Mouse (Mus musculus) C2C12 (cell line): ENCODE measurements around the gene Nop14. TPM values are rescaled to one million over a fixed set of nuclear protein-coding genes. Genes with fewer than 3 reads are reported as not detected.
A peak's percentile ranks its signal among the peaks of the same experiment; 100 is the strongest.

Experiments
- H3K27me3 ChIP-seq: one replicate; pipeline ENCODE4 v1.6.1; 2011; ENCODE audit not compliant: control insufficient read depth, insufficient read depth, insufficient read length
- H3K36me3 ChIP-seq: one replicate; pipeline ENCODE4 v1.6.1; 2011; ENCODE audit not compliant: control insufficient read depth, insufficient read depth
- H3K4me3 ChIP-seq: one replicate; pipeline ENCODE4 v1.5.1; 2011; ENCODE audit warnings: mild to moderate bottlenecking, control low read depth; ENCODE audit not compliant: poor library complexity, insufficient read depth, severe bottlenecking
- H3K79me2 ChIP-seq: one replicate; pipeline ENCODE4 v1.6.1; 2011; ENCODE audit not compliant: control insufficient read depth, insufficient read depth
- H3K79me3 ChIP-seq: one replicate; pipeline ENCODE4 v1.6.1; 2011; ENCODE audit warnings: low read depth, control low read depth
- H3ac ChIP-seq: one replicate; pipeline ENCODE3; 2011; ENCODE audit warnings: low read depth; ENCODE audit not compliant: control insufficient read depth, insufficient read length
- CEBPB ChIP-seq: IDR thresholded peaks from one replicate; pipeline ENCODE4 v1.6.1; 2011; ENCODE audit warnings: low read depth, mild to moderate bottlenecking, control low read depth, moderate library complexity
- CTCF ChIP-seq: IDR thresholded peaks from one replicate; pipeline ENCODE4 v1.5.1; 2011; ENCODE audit not compliant: control insufficient read depth, insufficient read depth, insufficient read length
- FOSL1 ChIP-seq: IDR thresholded peaks from one replicate; pipeline ENCODE4 v1.8.0; 2011; ENCODE audit warnings: mild to moderate bottlenecking, low read length; ENCODE audit not compliant: poor library complexity, insufficient read depth, severe bottlenecking
- MAX ChIP-seq: IDR thresholded peaks from one replicate; pipeline ENCODE4 v1.6.1; 2011; ENCODE audit warnings: mild to moderate bottlenecking, control low read depth
- MYOD1 ChIP-seq: IDR thresholded peaks from one replicate; pipeline ENCODE4 v1.6.1; 2011; ENCODE audit warnings: low read depth; ENCODE audit not compliant: control insufficient read depth, insufficient read length
- MYOG ChIP-seq: IDR thresholded peaks from one replicate; pipeline ENCODE4 v1.6.1; 2011; ENCODE audit not compliant: control insufficient read depth, insufficient read length; ENCODE audit errors: extremely low read depth
- USF1 ChIP-seq: IDR thresholded peaks from one replicate; pipeline ENCODE4 v1.6.1; 2011; ENCODE audit warnings: low read depth, mild to moderate bottlenecking, control low read depth, moderate library complexity
- long read RNA-seq, 2 experiments: library from polyadenylated mRNA; unstranded; transcript quantifications; one replicate each; pipeline ENCODE4 v2.0.0; 2019 to 2020
- polyA plus RNA-seq: library from polyadenylated mRNA; unstranded; fragments of >200 nt; fragmentation: generic; extraction: Trizol; gene quantifications from one replicate; pipeline ENCODE4 v1.2.1, GENCODE M21; 2012; ENCODE audit warnings: missing spikeins

The Nop14 gene
- 24.4 TPM for polyA plus RNA-seq
- long read RNA-seq, experiment 1, transcript Nop14-201 (18 exons, 2,702 nt) = major isoform, 18 of 41 reads
- long read RNA-seq, experiment 1, partial matches to known transcripts = 18 of 41 reads
- long read RNA-seq, experiment 1, other reads (novel, unspliced or antisense) = 5 of 41 reads
- long read RNA-seq, experiment 2, transcript Nop14-201 (18 exons, 2,702 nt) = major isoform, 119 of 146 reads
- long read RNA-seq, experiment 2, partial matches to known transcripts = 17 of 146 reads
- long read RNA-seq, experiment 2, other reads (novel, unspliced or antisense) = 10 of 146 reads

DNA sequence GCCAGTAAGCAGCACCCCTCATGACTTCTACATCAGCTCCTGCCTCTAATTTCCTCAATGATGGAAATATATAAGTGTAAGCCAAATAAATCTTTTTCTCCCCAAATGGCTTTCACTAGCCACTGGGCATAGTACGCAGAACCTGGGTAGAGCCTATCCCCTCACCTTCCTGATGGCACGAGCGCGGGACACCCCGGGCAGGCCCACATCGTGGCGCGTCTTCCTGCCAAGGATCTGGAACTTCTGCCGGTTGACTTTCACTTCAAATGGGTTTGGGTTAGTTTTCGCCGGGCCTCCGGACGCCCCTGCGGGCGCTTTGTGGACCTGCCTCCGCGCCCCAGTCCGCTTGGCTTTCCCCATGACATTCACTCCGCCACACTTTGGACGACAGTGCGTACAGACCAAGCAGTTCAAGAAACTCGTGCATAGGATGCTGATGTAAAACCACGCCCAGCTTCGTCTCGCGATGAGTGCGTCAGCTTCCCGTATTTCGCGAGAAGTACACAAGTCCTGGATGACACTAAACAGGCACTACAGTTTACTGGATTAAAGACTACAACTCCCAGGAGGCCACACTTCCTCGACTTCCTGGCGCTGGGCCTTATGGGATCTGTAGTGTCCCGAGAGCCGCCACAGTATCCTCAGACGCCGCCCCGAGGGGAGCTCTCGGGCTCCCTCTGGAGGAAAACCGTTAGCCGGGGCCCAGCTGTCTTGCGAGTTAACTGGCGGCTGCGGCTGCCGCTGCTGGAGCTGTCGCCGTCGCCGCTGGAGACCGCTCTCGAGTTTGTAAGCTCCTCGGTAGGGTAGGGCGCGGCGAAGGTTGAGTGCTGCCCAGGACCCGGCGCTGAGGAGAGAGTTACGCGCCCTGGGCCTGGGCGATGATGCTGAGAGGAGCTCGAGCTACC, at the start of gene Nop14, which contains the start of gene Grk4:
Gene Nop14, minus strand, starts transcription at position 463 of the 905 bp plus-strand sequence.
Gene Grk4, plus strand, starts transcription at position 694 of the 905 bp plus-strand sequence.
- Histone ChIP-seq H3K4me3 (peak within 1 kb of the TSS; percentile 68), H3ac (peak within 1 kb of the TSS; percentile 92), H3K79me3 (peaks cover 25% of the 10 kb centered on the region), H3K36me3 (peaks cover 25% of the 10 kb centered on the region), H3K27me3 (no peaks in the 10 kb centered on the region), H3K79me2 (peaks cover 26% of the 10 kb centered on the region)
- no peak for TF ChIP-seq MYOD1
- TF ChIP-seq CTCF = peak; percentile 93
- no peak for TF ChIP-seq CEBPB
- peak; percentile 90 for TF ChIP-seq MAX
- no peak for TF ChIP-seq FOSL1
- no peak for TF ChIP-seq MYOG
- TF ChIP-seq USF1 = no peak

DNA sequence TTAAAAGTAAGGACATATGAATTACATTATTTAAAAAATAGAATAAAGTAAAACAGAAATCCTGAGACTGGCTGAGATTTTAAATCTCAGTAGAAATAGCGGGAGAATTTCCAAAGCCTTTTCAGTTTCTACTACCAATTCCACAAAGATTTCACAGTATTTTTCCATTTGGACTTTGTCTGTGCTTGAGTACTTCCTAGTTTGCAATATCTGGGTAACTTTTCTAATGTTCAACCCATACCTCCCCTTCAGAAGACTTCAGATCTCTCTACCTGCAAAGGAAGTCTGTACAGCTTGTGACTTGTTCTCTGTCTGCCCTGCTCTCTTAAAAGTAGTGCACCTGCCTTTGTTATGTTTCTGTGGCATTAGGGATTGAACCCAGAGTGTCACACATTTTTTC, 48.5 kb upstream of the Nop14 start:
- no peaks in the 10 kb centered on the region for H3K79me3 ChIP-seq
- H3K4me3 ChIP-seq = no peak overlapping the region
- H3K79me2 ChIP-seq = no peaks in the 10 kb centered on the region
- H3K27me3 ChIP-seq = no peaks in the 10 kb centered on the region
- H3K36me3 ChIP-seq = no peaks in the 10 kb centered on the region
- no peak for TF ChIP-seq MYOD1
- TF ChIP-seq CTCF = no peak
- TF ChIP-seq MYOG = no peak
- TF ChIP-seq MAX = no peak
- no peak overlapping the region for H3ac ChIP-seq

DNA sequence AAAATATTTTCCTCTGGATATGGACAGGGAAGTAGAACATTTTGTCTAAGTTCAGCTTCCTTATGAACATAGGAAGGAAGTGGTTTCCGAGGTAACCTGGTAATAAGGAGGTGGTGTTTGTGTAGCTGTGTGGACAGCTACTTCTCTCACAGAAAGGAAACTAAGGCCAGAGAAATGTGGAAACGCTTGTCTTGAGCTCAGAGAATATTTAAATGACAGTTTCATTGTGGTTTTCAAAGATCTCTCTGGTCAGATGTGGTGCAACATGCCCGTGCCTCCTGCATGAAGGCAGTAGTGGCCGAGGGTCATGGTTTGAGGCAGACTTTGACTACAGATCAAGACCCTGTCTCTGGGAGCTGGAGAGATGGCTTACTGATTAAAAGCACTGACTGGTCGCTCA, 35.6 kb upstream of the Nop14 start:
- TF ChIP-seq CTCF (no peak), MYOD1 (no peak), CEBPB (no peak), FOSL1 (no peak), USF1 (no peak), MYOG (no peak), MAX (no peak)
- Histone ChIP-seq H3ac (no peak overlapping the region), H3K79me2 (no peaks in the 10 kb centered on the region), H3K4me3 (no peak overlapping the region), H3K36me3 (no peaks in the 10 kb centered on the region), H3K27me3 (no peaks in the 10 kb centered on the region), H3K79me3 (no peaks in the 10 kb centered on the region)

DNA sequence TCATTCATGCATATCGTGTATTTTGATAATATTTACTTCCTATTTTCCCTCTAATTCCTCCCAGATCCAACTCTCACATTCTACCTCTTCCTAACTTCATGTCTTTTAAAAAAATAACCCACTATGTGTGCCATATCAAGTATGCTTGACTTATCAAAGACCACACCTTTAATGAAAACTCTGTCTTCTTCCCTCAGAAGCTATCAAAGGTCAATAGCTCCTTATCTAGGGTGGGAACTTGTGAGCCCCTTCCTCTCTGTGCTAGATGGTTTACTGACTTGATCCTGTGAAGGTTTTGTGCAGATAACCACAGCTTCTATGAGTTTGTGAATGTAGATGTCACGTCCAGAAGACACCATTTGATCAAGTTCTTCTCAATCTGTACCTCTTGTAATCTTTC, 32.8 kb upstream of the Nop14 start:
- no peaks in the 10 kb centered on the region for H3K36me3 ChIP-seq
- no peaks in the 10 kb centered on the region for H3K27me3 ChIP-seq
- H3K79me2 ChIP-seq = no peaks in the 10 kb centered on the region
- H3K4me3 ChIP-seq = no peak overlapping the region
- H3ac ChIP-seq = no peak overlapping the region
- no peaks in the 10 kb centered on the region for H3K79me3 ChIP-seq
- TF ChIP-seq MYOG (no peak), USF1 (no peak), CEBPB (no peak), CTCF (no peak), MAX (no peak), FOSL1 (no peak)

DNA sequence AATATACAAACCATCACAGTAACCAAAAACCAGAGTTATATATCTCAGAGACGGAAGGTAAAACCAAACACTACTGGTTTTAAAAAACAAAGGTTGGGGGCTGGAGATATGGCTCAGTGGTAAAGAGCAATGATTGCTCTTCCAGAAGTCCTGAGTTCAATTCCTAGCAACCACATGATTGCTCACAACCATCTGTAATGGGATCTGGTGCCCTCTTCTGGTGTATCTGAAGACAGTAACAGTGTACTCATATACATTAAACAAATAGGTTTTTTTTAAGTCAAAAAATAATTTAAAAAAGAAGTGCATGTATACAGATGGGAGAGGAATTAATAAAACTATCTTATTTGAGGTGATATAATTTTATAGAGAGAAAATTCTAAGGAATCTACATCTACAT, 29.9 kb upstream of the Nop14 start:
- H3K79me3 ChIP-seq = no peaks in the 10 kb centered on the region
- H3ac ChIP-seq = no peak overlapping the region
- no peaks in the 10 kb centered on the region for H3K36me3 ChIP-seq
- H3K4me3 ChIP-seq = no peak overlapping the region
- H3K79me2 ChIP-seq = no peaks in the 10 kb centered on the region
- H3K27me3 ChIP-seq = no peaks in the 10 kb centered on the region
- TF ChIP-seq CTCF (no peak), MAX (no peak), CEBPB (no peak), MYOD1 (no peak), FOSL1 (no peak), MYOG (no peak), USF1 (no peak)
